Mouse (Mus musculus) neural tube, embryonic 13.5 days (tissue): Measurements from ENCODE around the gene Ly6g6d. TPM values are rescaled to one million over a fixed set of nuclear protein-coding genes. Genes with fewer than 3 reads are reported as not detected.
A peak's percentile ranks its signal among the peaks of the same experiment; 100 is the strongest.

Source experiments
- ATAC-seq: fragments of 200-750 bp; cut with Nextera tagmentation; 2 replicates; pipeline ENCODE4 v1.8.0; 2017; ENCODE audit warnings: low read depth, mild to moderate bottlenecking, moderate TSS enrichment, moderate library complexity
- H3K27ac ChIP-seq: fragments of 300-500 bp; sonication (generic); replicated peaks from 2 replicates; pipeline ENCODE4 v1.5.1; 2015; ENCODE audit warnings: moderate library complexity, mild to moderate bottlenecking, inconsistent platforms
- H3K27me3 ChIP-seq: fragments of 300-500 bp; sonication (generic); 2 replicates; pipeline ENCODE4 v1.6.1; 2015; ENCODE audit warnings: mild to moderate bottlenecking, inconsistent platforms
- H3K36me3 ChIP-seq: fragments of 300-500 bp; sonication (generic); 2 replicates; pipeline ENCODE4 v1.6.1; 2015; ENCODE audit warnings: mild to moderate bottlenecking, inconsistent platforms
- H3K4me1 ChIP-seq: fragments of 300-500 bp; sonication (generic); replicated peaks from 2 replicates; pipeline ENCODE4 v1.6.1; 2015; ENCODE audit warnings: inconsistent platforms
- H3K4me2 ChIP-seq: fragments of 300-500 bp; sonication (generic); 2 replicates; pipeline ENCODE4 v1.6.1; 2015; ENCODE audit warnings: inconsistent platforms, mild to moderate bottlenecking, moderate library complexity
- H3K4me3 ChIP-seq: fragments of 300-500 bp; sonication (generic); 2 replicates; pipeline ENCODE4 v1.5.1; 2015; ENCODE audit warnings: mild to moderate bottlenecking, inconsistent platforms
- H3K9ac ChIP-seq: fragments of 300-500 bp; sonication (generic); 2 replicates; pipeline ENCODE4 v1.6.1; 2015; ENCODE audit warnings: moderate library complexity, mild to moderate bottlenecking, inconsistent platforms
- H3K9me3 ChIP-seq: fragments of 300-500 bp; sonication (generic); 2 replicates; pipeline ENCODE4 v1.6.1; 2016; ENCODE audit warnings: inconsistent platforms
- WGBS: fragments of 180-500 bp; shearing (Covaris S2); methylation state at CpG from one replicate; pipeline ENCODE4 v1.1.7; 2015; 5-methylcytosine and 5-hydroxymethylcytosine counted together
- polyA plus RNA-seq: library from polyadenylated mRNA; unstranded; fragments of >200 nt; fragmentation: Nextera tagmentation; extraction: Ambion mirVana; gene quantifications from 2 replicates; pipeline ENCODE4 v1.2.1, GENCODE M21; 2015

Ly6g6d gene
- polyA plus RNA-seq, 1 experiment from 2014 or later, result 0.95 TPM

DNA sequence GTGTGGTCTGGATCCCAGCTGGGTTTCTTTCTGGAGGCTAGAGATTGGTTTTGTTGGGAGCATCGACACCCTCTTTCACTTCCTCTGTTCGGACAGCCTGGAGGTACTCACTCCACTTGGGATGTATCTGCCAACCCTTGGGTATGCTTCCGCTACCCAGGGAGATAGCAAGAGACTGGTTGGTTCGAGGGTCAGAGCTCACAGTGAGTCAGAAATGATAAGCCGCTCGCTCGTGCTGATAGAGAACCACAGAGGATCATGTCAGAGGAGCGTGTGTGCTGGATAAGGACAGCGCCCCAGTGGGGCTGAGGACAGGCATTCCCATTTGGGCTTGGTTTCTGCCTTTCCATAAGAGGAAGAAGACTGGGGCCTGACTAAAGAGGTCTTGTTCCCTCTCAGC, 1.9 kb upstream of the Ly6g6d start:
- Histone ChIP-seq H3K9ac (0 out of 2 replicates have a peak overlapping the region, but pooled peaks have one; percentile 45), H3K9me3 (no peaks in the 10 kb centered on the region), H3K4me3 (no peak overlapping the region), H3K36me3 (no peaks in the 10 kb centered on the region), H3K27me3 (no peaks in the 10 kb centered on the region), H3K27ac (no peak overlapping the region), H3K4me1 (peaks cover 18% of the 10 kb centered on the region), H3K4me2 (no peak overlapping the region)
- WGBS, result 75% methylated on average over 9 of the region's 9 CpGs
- no peak for ATAC-seq

GRCm38 (mm10) chr17:35077285-35077684, 580 bp downstream of the Ly6g6d start:
- Histone ChIP-seq H3K4me1 (peaks cover 18% of the 10 kb centered on the region), H3K36me3 (no peaks in the 10 kb centered on the region), H3K4me3 (peak overlapping the region; percentile 15), H3K9me3 (no peaks in the 10 kb centered on the region), H3K4me2 (peak overlapping the region; percentile 47), H3K9ac (peak overlapping the region; percentile 59), H3K27me3 (no peaks in the 10 kb centered on the region), H3K27ac (no peak overlapping the region)
- 22% methylated on average over 2 of the region's 2 CpGs for WGBS
- ATAC-seq, result no peak

- peak within 1 kb of the TSS; percentile 59 for H3K9ac ChIP-seq
- 26% methylated on average over 10 of the region's 10 CpGs for WGBS
- no peak for ATAC-seq
Observed at GRCm38 (mm10) chr17:35076507-35077176, 1.2 kb downstream of the Ly6g6d start, which contains the start of gene Ly6g6e. TSS of gene Ly6g6e (plus strand) at chr17:35076902.

DNA sequence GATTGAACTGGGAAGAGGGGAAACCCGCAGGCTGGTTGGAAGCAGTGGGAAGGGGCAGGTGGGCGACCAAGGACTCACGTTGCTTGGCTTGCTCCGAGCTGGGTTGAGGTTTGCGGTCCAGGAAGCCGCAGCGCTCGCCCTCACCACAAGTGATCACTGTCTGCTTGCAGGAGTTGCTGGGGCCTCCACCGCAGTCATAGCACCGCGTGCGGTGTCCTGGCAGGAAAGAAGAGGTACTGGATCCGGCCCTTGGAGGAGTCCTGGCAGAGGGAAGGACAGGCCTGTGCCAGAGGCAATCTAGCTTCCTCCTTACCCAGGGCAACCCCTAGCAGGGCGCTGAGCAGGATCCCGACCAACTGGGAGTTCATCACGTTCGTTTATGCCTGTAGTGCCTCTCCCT, 3.8 kb downstream of the Ly6g6d start:
- no peaks in the 10 kb centered on the region for H3K36me3 ChIP-seq
- 42% methylated on average over 17 of the region's 17 CpGs for WGBS
- no peak for ATAC-seq
- no peaks in the 10 kb centered on the region for H3K27me3 ChIP-seq
- no peak overlapping the region for H3K4me2 ChIP-seq
- H3K9ac ChIP-seq, result no peak overlapping the region
- no peak overlapping the region for H3K27ac ChIP-seq
- H3K4me1 ChIP-seq, result peaks cover 22% of the 10 kb centered on the region
- no peak overlapping the region for H3K4me3 ChIP-seq
- no peaks in the 10 kb centered on the region for H3K9me3 ChIP-seq

More at GRCm38 (mm10) chr17:35076507-35077176, 1.2 kb downstream of the Ly6g6d start, which contains the start of gene Ly6g6e:
- H3K4me1 ChIP-seq, result peaks cover 18% of the 10 kb centered on the region
- peak within 1 kb of the TSS; percentile 47 for H3K4me2 ChIP-seq
- no peaks in the 10 kb centered on the region for H3K36me3 ChIP-seq
- no peaks in the 10 kb centered on the region for H3K9me3 ChIP-seq
- peak within 1 kb of the TSS; percentile 15 for H3K4me3 ChIP-seq
- H3K27me3 ChIP-seq, result no peaks in the 10 kb centered on the region
- no peak within 1 kb of the TSS for H3K27ac ChIP-seq

DNA sequence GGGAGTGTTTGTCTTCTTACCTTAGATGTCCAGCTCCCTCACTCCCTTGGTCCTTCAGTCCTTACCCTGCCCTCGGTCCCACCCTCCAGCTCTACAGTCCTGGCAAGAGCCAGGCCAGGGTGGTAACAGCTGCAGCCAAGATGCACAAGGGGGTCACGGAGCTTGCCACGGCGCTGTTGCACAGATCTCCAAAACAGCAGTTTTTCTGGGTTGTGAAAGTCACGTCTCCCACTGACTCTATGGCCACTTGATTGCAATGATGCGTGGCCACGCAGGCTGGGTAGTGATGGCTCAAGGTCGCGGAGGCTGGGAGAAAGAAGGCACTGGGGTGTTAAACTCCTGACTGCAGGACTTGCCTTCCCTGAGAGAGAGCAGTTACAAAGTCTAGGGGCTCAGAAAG, 6.4 kb downstream of the Ly6g6d start:
- WGBS, result 78% methylated on average over 9 of the region's 9 CpGs
- H3K9ac ChIP-seq, result no peak overlapping the region
- H3K4me1 ChIP-seq, result 0 out of 2 replicates have a peak, but pooled peaks cover 3% of the 10 kb centered on the region
- no peak overlapping the region for H3K27ac ChIP-seq
- no peak overlapping the region for H3K4me2 ChIP-seq
- ATAC-seq, result no peak
- no peaks in the 10 kb centered on the region for H3K9me3 ChIP-seq
- H3K4me3 ChIP-seq, result no peak overlapping the region
- peaks cover 17% of the 10 kb centered on the region for H3K27me3 ChIP-seq
- H3K36me3 ChIP-seq, result no peaks in the 10 kb centered on the region

DNA sequence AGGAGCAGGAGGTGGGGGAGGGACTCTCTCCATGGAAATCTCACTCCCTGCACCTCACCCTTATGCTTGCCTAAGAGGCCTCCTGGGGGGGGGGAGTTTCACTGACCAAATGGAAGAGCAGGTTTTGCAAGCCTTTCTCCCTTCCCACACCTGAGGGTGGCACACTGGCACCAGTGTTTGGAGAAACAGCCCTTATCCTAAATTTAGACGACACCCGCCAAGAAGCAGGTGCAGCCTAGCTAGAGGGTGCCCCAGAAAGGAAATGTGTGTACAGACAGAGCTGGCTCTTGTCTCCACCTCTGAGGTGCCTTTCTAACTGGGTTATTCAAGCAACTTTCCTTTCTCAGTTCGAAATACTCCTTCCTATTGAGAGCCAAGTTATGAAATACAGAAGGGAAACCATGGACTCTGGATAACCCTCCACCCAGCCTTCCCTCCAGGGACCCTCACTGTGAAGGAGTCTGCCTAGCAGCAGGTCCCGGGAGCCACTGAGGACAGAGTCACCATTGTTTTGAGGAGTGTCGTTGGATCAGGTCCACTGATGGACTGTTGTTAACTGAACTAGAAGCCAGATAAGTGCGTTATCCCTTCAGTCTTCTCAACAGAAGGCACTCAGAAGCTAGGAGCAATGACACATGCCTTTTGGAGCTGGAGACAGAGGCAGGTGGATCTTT, 7.2 kb downstream of the Ly6g6d start:
- Histone ChIP-seq H3K4me2 (no peak overlapping the region), H3K36me3 (no peaks in the 10 kb centered on the region), H3K27me3 (peaks cover 24% of the 10 kb centered on the region), H3K27ac (no peak overlapping the region), H3K9me3 (no peaks in the 10 kb centered on the region), H3K9ac (no peak overlapping the region), H3K4me3 (no peak overlapping the region), H3K4me1 (0 out of 2 replicates have a peak, but pooled peaks cover 4% of the 10 kb centered on the region)
- WGBS, result 67% methylated on average over 6 of the region's 6 CpGs
- no peak for ATAC-seq

DNA sequence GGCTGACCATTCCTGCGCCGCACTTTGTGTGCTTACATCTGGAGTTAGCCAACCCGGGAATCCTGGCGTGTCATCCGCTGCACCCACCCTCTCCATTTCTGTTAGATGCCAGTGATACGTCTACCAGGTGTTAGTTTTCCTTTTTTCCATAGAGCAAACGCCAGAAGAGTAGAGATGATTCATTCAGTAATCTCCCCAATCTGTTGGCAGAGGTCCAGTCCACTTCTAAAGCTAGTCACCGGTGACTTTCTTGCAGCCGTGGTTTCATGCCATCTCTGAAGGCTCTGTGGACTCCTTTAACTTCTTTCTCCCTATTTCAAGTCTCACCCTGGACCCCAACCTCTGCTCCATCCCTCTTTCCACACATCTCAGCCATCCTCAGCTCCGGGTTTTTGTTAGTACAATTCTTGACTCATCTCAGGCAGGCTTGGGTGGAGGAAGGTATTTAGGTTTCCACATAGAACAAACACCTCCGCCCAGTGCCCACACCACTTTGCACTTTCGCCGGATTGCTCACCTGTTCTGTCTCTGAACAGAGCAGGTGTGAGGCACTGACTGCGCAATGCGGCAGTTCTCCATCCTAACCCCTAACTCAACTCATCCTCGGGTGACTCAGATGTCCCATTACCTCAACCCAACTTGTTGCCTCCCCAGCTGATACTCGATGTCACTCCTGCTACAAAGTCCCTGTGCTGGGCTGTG, 9.5 kb downstream of the Ly6g6d start:
- Histone ChIP-seq H3K4me2 (no peak overlapping the region), H3K36me3 (peaks cover 3% of the 10 kb centered on the region; the same call in 1 of the 2 replicates), H3K9me3 (no peaks in the 10 kb centered on the region), H3K4me1 (peaks cover 17% of the 10 kb centered on the region), H3K4me3 (no peak overlapping the region), H3K9ac (no peak overlapping the region), H3K27me3 (peaks cover 47% of the 10 kb centered on the region), H3K27ac (no peak overlapping the region)
- 87% methylated on average over 17 of the region's 17 CpGs for WGBS
- no peak for ATAC-seq

- Histone ChIP-seq H3K4me2 (peak within 1 kb of the TSS; percentile 55), H3K9ac (peak within 1 kb of the TSS; percentile 59), H3K36me3 (peaks cover 19% of the 10 kb centered on the region), H3K27ac (no peak within 1 kb of the TSS), H3K9me3 (no peaks in the 10 kb centered on the region), H3K27me3 (peaks cover 54% of the 10 kb centered on the region), H3K4me1 (peaks cover 20% of the 10 kb centered on the region), H3K4me3 (peak within 1 kb of the TSS; percentile 28)
- WGBS, result 46% methylated on average over 10 of the region's 10 CpGs
- ATAC-seq, result no peak
Observed at GRCm38 (mm10) chr17:35066084-35066483, 11.8 kb downstream of the Ly6g6d start, which contains the start of gene Mpig6b. TSS of gene Mpig6b (minus strand) at chr17:35066184.

DNA sequence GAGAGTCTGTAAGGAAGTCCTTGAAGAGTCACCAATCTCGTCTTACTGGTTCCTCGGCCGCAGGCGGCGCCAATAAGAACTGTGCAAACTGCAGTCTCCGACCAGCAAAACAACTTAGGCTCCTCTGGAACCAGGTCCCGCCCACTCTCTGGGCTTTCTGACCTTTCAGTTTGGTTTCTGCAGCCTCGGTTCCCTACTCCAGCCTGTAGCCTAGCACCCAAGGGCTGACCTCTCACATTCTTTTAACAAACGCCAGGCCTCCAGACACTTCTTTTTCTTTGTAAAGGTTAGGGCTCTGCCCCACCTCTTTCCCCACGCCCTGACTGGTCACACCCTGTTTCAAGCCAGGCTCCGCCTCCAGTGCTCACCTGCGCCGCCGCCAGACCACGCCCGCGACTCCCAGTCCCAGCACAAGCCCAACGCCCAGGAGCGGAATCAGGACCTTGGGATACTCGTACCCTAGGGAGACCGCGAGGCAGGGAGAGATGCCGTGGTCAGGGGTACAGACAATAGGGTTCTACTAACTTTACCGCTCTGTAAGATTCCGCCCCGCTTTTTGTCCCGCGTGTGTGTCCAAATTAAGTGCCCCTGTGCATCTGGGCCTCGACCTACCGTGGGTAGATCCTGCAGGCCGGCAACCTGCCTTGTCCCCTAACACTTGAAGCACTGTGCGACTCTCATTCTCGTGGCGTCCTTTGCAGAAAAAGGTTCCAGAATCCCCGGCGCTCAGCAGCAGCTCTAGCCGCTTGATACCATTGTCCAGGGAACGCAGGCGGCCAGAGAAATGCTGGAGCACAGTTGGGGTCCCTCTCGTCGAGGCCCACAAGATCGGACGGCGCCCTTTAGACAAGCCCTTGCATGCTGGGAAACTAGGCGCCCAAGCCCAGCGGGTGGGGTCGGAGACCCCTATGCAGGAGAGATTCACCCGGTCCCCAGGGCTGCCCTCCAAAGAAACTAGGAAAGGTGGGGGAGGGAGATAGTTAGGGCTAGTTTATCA, 12.6 kb downstream of the Ly6g6d start, which contains the start of gene Ly6g6c:
Gene Ly6g6c, plus strand, starts transcription at position 438 of the 997 bp plus-strand sequence.
- Histone ChIP-seq H3K4me3 (peak within 1 kb of the TSS; percentile 28), H3K27me3 (peaks cover 54% of the 10 kb centered on the region), H3K27ac (no peak within 1 kb of the TSS), H3K4me2 (peak within 1 kb of the TSS; percentile 55), H3K4me1 (peaks cover 28% of the 10 kb centered on the region), H3K9ac (peak within 1 kb of the TSS; percentile 59), H3K9me3 (no peaks in the 10 kb centered on the region), H3K36me3 (peaks cover 26% of the 10 kb centered on the region)
- WGBS, result under 1% methylated on average over 48 of the region's 48 CpGs
- ATAC-seq, result no peak

DNA sequence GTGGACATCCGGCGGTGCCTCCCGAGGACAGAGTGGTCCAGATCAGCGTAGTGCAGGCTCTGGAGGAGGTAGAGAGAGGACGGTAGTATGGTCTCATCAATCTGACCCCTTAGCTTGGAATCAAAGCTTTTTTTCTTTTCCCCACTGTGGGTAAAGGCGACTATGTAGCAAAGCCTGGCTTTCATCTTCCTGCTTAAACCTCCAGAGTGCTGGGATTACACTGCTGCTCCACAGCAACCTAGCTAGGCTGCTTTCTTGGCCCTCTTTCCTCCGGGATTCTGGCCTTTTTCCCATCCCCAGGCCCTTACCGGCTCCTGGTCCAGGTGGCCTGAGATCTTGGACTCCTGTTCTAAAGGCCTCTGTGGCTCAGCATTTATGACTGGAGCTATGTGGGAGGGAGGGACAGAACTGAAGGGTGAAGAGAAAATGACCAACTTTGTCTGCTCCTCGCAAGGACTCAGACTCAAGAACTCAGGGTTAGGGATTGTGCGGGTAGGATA, 13.4 kb downstream of the Ly6g6d start:
- H3K27me3 ChIP-seq, result peaks cover 54% of the 10 kb centered on the region

DNA sequence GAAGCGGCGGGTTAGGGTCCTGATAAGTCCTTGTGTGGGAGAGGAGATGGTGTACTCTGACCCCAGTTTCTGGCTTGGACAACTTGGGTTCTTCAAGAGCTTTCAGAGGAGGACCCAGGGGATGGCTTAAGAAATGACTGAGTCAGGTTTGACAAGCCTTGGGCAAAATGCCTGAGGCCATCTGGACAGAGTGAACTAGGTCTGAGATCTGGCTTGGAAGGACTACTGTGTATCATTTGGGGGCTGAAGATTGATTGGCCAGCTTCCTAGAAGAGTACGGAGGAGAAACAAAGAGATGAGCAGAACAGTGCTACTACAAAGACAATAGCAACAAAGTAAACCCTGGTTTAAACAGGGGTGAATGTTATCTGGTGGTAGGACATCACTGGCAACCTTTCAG, 14.4 kb downstream of the Ly6g6d start:
- no peak overlapping the region for H3K27ac ChIP-seq

More for the DNA sequence above, 13.4 kb downstream of the Ly6g6d start:
- H3K4me3 ChIP-seq, result 0 out of 2 replicates have a peak overlapping the region, but pooled peaks have one; percentile 28
- H3K9me3 ChIP-seq, result no peaks in the 10 kb centered on the region
- peaks cover 35% of the 10 kb centered on the region for H3K4me1 ChIP-seq
- H3K36me3 ChIP-seq, result peaks cover 26% of the 10 kb centered on the region
- peak overlapping the region; percentile 55 for H3K4me2 ChIP-seq
- peak overlapping the region; percentile 59; the same call in 1 of the 2 replicates for H3K9ac ChIP-seq
- no peak for ATAC-seq
- H3K27ac ChIP-seq, result no peak overlapping the region
- WGBS, result 23% methylated on average over 10 of the region's 10 CpGs

More for the DNA sequence above, 14.4 kb downstream of the Ly6g6d start:
- Histone ChIP-seq H3K36me3 (peaks cover 26% of the 10 kb centered on the region), H3K9ac (no peak overlapping the region), H3K4me2 (no peak overlapping the region), H3K4me3 (no peak overlapping the region), H3K4me1 (peaks cover 39% of the 10 kb centered on the region), H3K9me3 (no peaks in the 10 kb centered on the region), H3K27me3 (peaks cover 54% of the 10 kb centered on the region)
- no peak for ATAC-seq
- WGBS, result 87% methylated on average over 3 of the region's 3 CpGs
